Mouse (Mus musculus): Measurements from ENCODE around the gene Ndufv1. TPM values are rescaled to one million over a fixed set of nuclear protein-coding genes. Genes with fewer than 3 reads are reported as not detected.

Ndufv1 gene
- polyA plus RNA-seq, 1 experiment from 2014 or later, result 199 TPM

DNA sequence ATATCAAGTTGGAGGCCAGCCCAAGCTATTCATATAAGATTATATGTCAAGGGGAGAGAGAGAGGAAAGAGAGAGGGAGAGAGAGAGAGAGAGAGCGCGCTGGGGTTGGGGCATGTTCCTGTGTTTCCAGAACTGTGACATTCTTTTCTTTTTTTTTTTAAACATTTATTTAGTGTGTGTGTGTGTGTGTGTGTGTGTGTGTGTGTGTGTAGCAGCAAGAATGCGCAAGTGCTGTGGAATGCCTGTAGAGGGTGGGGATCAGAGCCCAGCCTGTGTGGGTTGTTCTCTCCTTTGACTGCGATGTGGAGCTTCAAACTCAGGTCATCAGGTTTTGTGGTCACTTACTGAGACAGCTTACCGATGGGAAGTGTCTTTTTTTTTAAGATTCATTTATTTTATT, 52.4 kb downstream of the Ndufv1 start:
- 87% methylated on average over 5 of the region's 5 CpGs for WGBS
- no peak for ATAC-seq (ENCODE audit: low FRiP score, low read depth)
- Histone ChIP-seq H3K4me1 (no peaks in the 10 kb centered on the region), H3K9me3 (no peaks in the 10 kb centered on the region), H3K27ac (no peak overlapping the region), H3K27me3 (no peaks in the 10 kb centered on the region), H3K4me3 (no peak overlapping the region), H3K4me2 (replicated peaks) (no peak overlapping the region), H3K9ac (no peak overlapping the region), H3K36me3 (no peaks in the 10 kb centered on the region)

- Histone ChIP-seq H3K4me1 (no peaks in the 10 kb centered on the region), H3K36me3 (no peaks in the 10 kb centered on the region), H3K4me3 (no peak overlapping the region), H3K27me3 (no peaks in the 10 kb centered on the region), H3K9ac (no peak overlapping the region), H3K4me2 (replicated peaks) (no peak overlapping the region), H3K9me3 (no peaks in the 10 kb centered on the region), H3K27ac (no peak overlapping the region)
- ATAC-seq (ENCODE audit: low FRiP score, low read depth), result no peak
Observed at GRCm38 (mm10) chr19:3959030-3959429, 53.6 kb downstream of the Ndufv1 start.

DNA sequence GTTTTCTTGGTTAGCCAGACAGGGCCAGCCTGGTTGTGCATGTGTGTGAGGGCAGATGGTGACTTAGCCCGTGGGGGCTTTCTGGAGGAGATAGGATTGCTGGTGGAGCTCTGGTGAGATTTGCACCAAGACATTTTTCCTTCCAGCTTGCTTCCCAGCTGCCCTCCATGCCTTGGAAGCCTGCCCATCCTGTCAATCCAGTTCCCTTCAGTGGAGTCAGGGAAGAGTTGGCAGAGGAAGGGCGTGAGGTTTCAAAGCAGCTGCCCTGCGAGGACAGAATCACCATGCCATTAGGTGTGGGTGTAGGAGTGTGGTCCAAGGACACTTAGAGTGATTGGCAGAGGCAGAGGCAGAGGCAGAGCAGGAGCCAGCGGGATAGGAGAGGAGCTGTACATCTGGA, 54.1 kb downstream of the Ndufv1 start, which contains the start of gene Aldh3b3:
Gene Aldh3b3 (plus strand): TSS at position 176 of the 400 bp plus-strand sequence.
- WGBS, result 76% methylated on average over 4 of the region's 4 CpGs
- ATAC-seq (ENCODE audit: low FRiP score, low read depth), result no peak
- H3K9me3 ChIP-seq, result no peaks in the 10 kb centered on the region

More for the DNA sequence above, 54.1 kb downstream of the Ndufv1 start, which contains the start of gene Aldh3b3:
- no peaks in the 10 kb centered on the region for H3K27me3 ChIP-seq
- no peak within 1 kb of the TSS for H3K4me2 ChIP-seq (replicated peaks)
- no peaks in the 10 kb centered on the region for H3K4me1 ChIP-seq
- H3K36me3 ChIP-seq, result no peaks in the 10 kb centered on the region
- H3K27ac ChIP-seq, result no peak within 1 kb of the TSS
- no peak within 1 kb of the TSS for H3K4me3 ChIP-seq
- no peak within 1 kb of the TSS for H3K9ac ChIP-seq

Other genes with a start within 250 kb of the Ndufv1 start
- 30.4 and 31.2 TPM in 2 replicates for gene Kmt5b, start 245.4 kb downstream of the Ndufv1 start, polyA plus RNA-seq (2015; fragmentation: Nextera tagmentation; extraction: Ambion mirVana)
- gene Chka, start 161.0 kb downstream of the Ndufv1 start, polyA plus RNA-seq (2015; fragmentation: Nextera tagmentation; extraction: Ambion mirVana), result 46.0 and 47.8 TPM in 2 replicates
- 40.3 and 52.9 TPM in 2 replicates for gene Tcirg1, start 105.7 kb downstream of the Ndufv1 start, polyA plus RNA-seq (2015; fragmentation: Nextera tagmentation; extraction: Ambion mirVana)
- 259 and 267 TPM in 2 replicates for gene Ndufs8, start 100.0 kb downstream of the Ndufv1 start, polyA plus RNA-seq (2015; fragmentation: Nextera tagmentation; extraction: Ambion mirVana)
- 1.1 and 1.3 TPM in 2 replicates for gene Aldh3b1, start 83.0 kb downstream of the Ndufv1 start, polyA plus RNA-seq (2015; fragmentation: Nextera tagmentation; extraction: Ambion mirVana)
- gene Unc93b1, start 77.6 kb downstream of the Ndufv1 start, polyA plus RNA-seq (2015; fragmentation: Nextera tagmentation; extraction: Ambion mirVana), result 14.2 and 15.0 TPM in 2 replicates
- 0.05 TPM in 1 of 2 replicates, not detected in the other for gene Aldh3b3, start 54.2 kb downstream of the Ndufv1 start, polyA plus RNA-seq (2015; fragmentation: Nextera tagmentation; extraction: Ambion mirVana)
- gene Aldh3b2, start 40.5 kb downstream of the Ndufv1 start, polyA plus RNA-seq (2015; fragmentation: Nextera tagmentation; extraction: Ambion mirVana), result 7.8 and 9.3 TPM in 2 replicates
- 4.6 and 6.8 TPM in 2 replicates for gene Acy3, start 26.2 kb downstream of the Ndufv1 start, polyA plus RNA-seq (2015; fragmentation: Nextera tagmentation; extraction: Ambion mirVana)
- gene Tbx10, start 20.1 kb downstream of the Ndufv1 start, polyA plus RNA-seq (2015; fragmentation: Nextera tagmentation; extraction: Ambion mirVana), result not detected in 2 replicates
- 32.9 and 34.2 TPM in 2 replicates for gene Nudt8, start 12.2 kb downstream of the Ndufv1 start, polyA plus RNA-seq (2015; fragmentation: Nextera tagmentation; extraction: Ambion mirVana)
- 4.5 and 4.7 TPM in 2 replicates for gene Gm49405, start 12.2 kb downstream of the Ndufv1 start, polyA plus RNA-seq (2015; fragmentation: Nextera tagmentation; extraction: Ambion mirVana)
- gene Doc2g, start 9.5 kb downstream of the Ndufv1 start, polyA plus RNA-seq (2015; fragmentation: Nextera tagmentation; extraction: Ambion mirVana), result 4.6 and 5.5 TPM in 2 replicates
- gene Gstp1, start 25.2 kb upstream of the Ndufv1 start, polyA plus RNA-seq (2015; fragmentation: Nextera tagmentation; extraction: Ambion mirVana), result 573 and 575 TPM in 2 replicates
- 0.61 and 6.7 TPM in 2 replicates for gene Gstp2, start 33.2 kb upstream of the Ndufv1 start, polyA plus RNA-seq (2015; fragmentation: Nextera tagmentation; extraction: Ambion mirVana)
- gene Gstp3, start 46.8 kb upstream of the Ndufv1 start, polyA plus RNA-seq (2015; fragmentation: Nextera tagmentation; extraction: Ambion mirVana), result not detected in 2 replicates
- not detected in 2 replicates for gene Cabp2, start 68.8 kb upstream of the Ndufv1 start, polyA plus RNA-seq (2015; fragmentation: Nextera tagmentation; extraction: Ambion mirVana)
- 56.8 TPM in 2 replicates for gene Cdk2ap2, start 84.4 kb upstream of the Ndufv1 start, polyA plus RNA-seq (2015; fragmentation: Nextera tagmentation; extraction: Ambion mirVana)
- 6.6 and 7.3 TPM in 2 replicates for gene Pitpnm1, start 87.2 kb upstream of the Ndufv1 start, polyA plus RNA-seq (2015; fragmentation: Nextera tagmentation; extraction: Ambion mirVana)
- 98.5 and 105 TPM in 2 replicates for gene Aip, start 113.1 kb upstream of the Ndufv1 start, polyA plus RNA-seq (2015; fragmentation: Nextera tagmentation; extraction: Ambion mirVana)
- not detected in 2 replicates for gene Gpr152, start 127.0 kb upstream of the Ndufv1 start, polyA plus RNA-seq (2015; fragmentation: Nextera tagmentation; extraction: Ambion mirVana)
- gene Cabp4, start 131.2 kb upstream of the Ndufv1 start, polyA plus RNA-seq (2015; fragmentation: Nextera tagmentation; extraction: Ambion mirVana), result 0.05 and 0.13 TPM in 2 replicates
- gene Coro1b, start 135.8 kb upstream of the Ndufv1 start, polyA plus RNA-seq (2015; fragmentation: Nextera tagmentation; extraction: Ambion mirVana), result 137 and 146 TPM in 2 replicates
- 2.7 and 3.6 TPM in 2 replicates for gene Ptprcap, start 140.8 kb upstream of the Ndufv1 start, polyA plus RNA-seq (2015; fragmentation: Nextera tagmentation; extraction: Ambion mirVana)
- 63.9 and 65.7 TPM in 2 replicates for gene Rps6kb2, start 150.5 kb upstream of the Ndufv1 start, polyA plus RNA-seq (2015; fragmentation: Nextera tagmentation; extraction: Ambion mirVana)
- 2.2 and 2.5 TPM in 2 replicates for gene Carns1, start 162.7 kb upstream of the Ndufv1 start, polyA plus RNA-seq (2015; fragmentation: Nextera tagmentation; extraction: Ambion mirVana)
- 1.3 and 2.7 TPM in 2 replicates for gene Tbc1d10c, start 178.5 kb upstream of the Ndufv1 start, polyA plus RNA-seq (2015; fragmentation: Nextera tagmentation; extraction: Ambion mirVana)
- gene Ppp1ca, start 179.3 kb upstream of the Ndufv1 start, polyA plus RNA-seq (2015; fragmentation: Nextera tagmentation; extraction: Ambion mirVana), result 817 and 858 TPM in 2 replicates
- 36.2 and 38.1 TPM in 2 replicates for gene Rad9a, start 188.9 kb upstream of the Ndufv1 start, polyA plus RNA-seq (2015; fragmentation: Nextera tagmentation; extraction: Ambion mirVana)
- 9.0 and 10.0 TPM in 2 replicates for gene Clcf1, start 201.4 kb upstream of the Ndufv1 start, polyA plus RNA-seq (2015; fragmentation: Nextera tagmentation; extraction: Ambion mirVana)
- gene AC109138.7, start 201.6 kb upstream of the Ndufv1 start, polyA plus RNA-seq (2015; fragmentation: Nextera tagmentation; extraction: Ambion mirVana), result not detected in 2 replicates
- 17.6 and 21.4 TPM in 2 replicates for gene Pold4, start 219.1 kb upstream of the Ndufv1 start, polyA plus RNA-seq (2015; fragmentation: Nextera tagmentation; extraction: Ambion mirVana)